Mouse (Mus musculus) left cerebral cortex, postnatal 25 days (tissue): ENCODE measurements around the gene Krt23. TPM values are rescaled to one million over a fixed set of nuclear protein-coding genes. Genes with fewer than 3 reads are reported as not detected.

Experiments
- DNase-seq, 2 experiments: peaks; one replicate each; pipeline ENCODE4 v3.0.0; 2022; ENCODE audit warnings: low spot score in 2 of 2, mixed read lengths in 1 of 2
- intact Hi-C: fragments of 180-260 bp; cut with DNase I; formaldehyde crosslinking; loops from one replicate; pipeline ENCODE4 v1.15.1; 2025
- total RNA-seq, 2 experiments: library from RNA; stranded (reverse); gene quantifications; 2 replicates each; pipeline ENCODE4 v1.2.3; 2021

Krt23 gene
- total RNA-seq, 2 experiments from 2014 or later: not detected

- no peak for DNase-seq
- intact Hi-C loops: no loop called here
These were observed 34.0 kb downstream of the Krt23 start for GRCm38 (mm10) chr11:99458887-99459286.

GRCm38 (mm10) chr11:99454759-99455158, 38.2 kb downstream of the Krt23 start:
- intact Hi-C loops: no loop called here
- DNase-seq: no peak

- intact Hi-C loops: no loop called here
- no peak for DNase-seq
These were observed 38.9 kb downstream of the Krt23 start for GRCm38 (mm10) chr11:99454044-99454443.

GRCm38 (mm10) chr11:99448769-99449168, 44.2 kb downstream of the Krt23 start:
- no peak for DNase-seq
- intact Hi-C loops: no loop called here

GRCm38 (mm10) chr11:99441220-99441619, 51.7 kb downstream of the Krt23 start:
- intact Hi-C loops: no loop called here
- no peak for DNase-seq

GRCm38 (mm10) chr11:99439465-99439864, 53.5 kb downstream of the Krt23 start:
- no peak for DNase-seq
- intact Hi-C loops: no loop called here

- intact Hi-C loops: no loop called here
- DNase-seq: no peak
These were observed 55.0 kb downstream of the Krt23 start, which contains the start of gene Krt20 for GRCm38 (mm10) chr11:99437972-99438371. TSS of gene Krt20 (minus strand) at chr11:99438150.

- intact Hi-C loops: no loop called here
- no peak for DNase-seq
These were observed 56.3 kb downstream of the Krt23 start for GRCm38 (mm10) chr11:99436625-99437024.

- intact Hi-C loops: no loop called here
- peak in 1 of 2 experiments; percentile 42 for DNase-seq
These were observed 62.3 kb downstream of the Krt23 start for GRCm38 (mm10) chr11:99430670-99431069.

Other genes with a start within 250 kb of the Krt23 start
- 10 to 100 TPM; 26.3 to 27.0 TPM for gene Krt222, start 249.1 kb downstream of the Krt23 start, total RNA-seq
- not detected for gene Krt24, start 207.9 kb downstream of the Krt23 start, total RNA-seq
- gene Krt25, start 170.2 kb downstream of the Krt23 start, total RNA-seq: not detected
- not detected for gene Krt26, start 155.2 kb downstream of the Krt23 start, total RNA-seq
- not detected for gene Krt27, start 142.0 kb downstream of the Krt23 start, total RNA-seq
- gene Krt28, start 118.2 kb downstream of the Krt23 start, total RNA-seq: under 1 TPM in 1 of 2 experiments, not detected in 1; 0.34 TPM
- 10 to 100 TPM; 10.6 to 11.7 TPM for gene Krt10, start 103.8 kb downstream of the Krt23 start, total RNA-seq
- gene Krt12, start 70.9 kb downstream of the Krt23 start, total RNA-seq: 10 to 100 TPM; 10.3 TPM
- gene Krt20, start 55.0 kb downstream of the Krt23 start, total RNA-seq: not detected
- not detected for gene Krt39, start 28.2 kb upstream of the Krt23 start, total RNA-seq
- gene Krt40, start 50.0 kb upstream of the Krt23 start, total RNA-seq: not detected
- not detected for gene Krtap3-3, start 57.7 kb upstream of the Krt23 start, total RNA-seq
- gene Krtap3-2, start 63.7 kb upstream of the Krt23 start, total RNA-seq: not detected
- gene Gm11939, start 66.3 kb upstream of the Krt23 start, total RNA-seq: not detected
- not detected for gene Krtap3-1, start 73.5 kb upstream of the Krt23 start, total RNA-seq
- gene Krtap1-5, start 87.9 kb upstream of the Krt23 start, total RNA-seq: not detected
- gene Krtap1-4, start 90.5 kb upstream of the Krt23 start, total RNA-seq: not detected
- gene Krtap1-3, start 98.2 kb upstream of the Krt23 start, total RNA-seq: not detected
- not detected for gene Krtap9-3, start 105.0 kb upstream of the Krt23 start, total RNA-seq
- gene Gm11938, start 110.2 kb upstream of the Krt23 start, total RNA-seq: not detected
- gene Gm11937, start 117.1 kb upstream of the Krt23 start, total RNA-seq: not detected
- not detected for gene Krtap2-4, start 121.7 kb upstream of the Krt23 start, total RNA-seq
- not detected for gene Gm11562, start 127.3 kb upstream of the Krt23 start, total RNA-seq
- gene Krtap4-1, start 135.1 kb upstream of the Krt23 start, total RNA-seq: not detected
- not detected for gene Krtap4-2, start 141.9 kb upstream of the Krt23 start, total RNA-seq
- gene Krtap4-7, start 151.0 kb upstream of the Krt23 start, total RNA-seq: not detected
- gene Gm11555, start 157.1 kb upstream of the Krt23 start, total RNA-seq: not detected
- not detected for gene Gm11563, start 165.8 kb upstream of the Krt23 start, total RNA-seq
- gene Krtap4-6, start 172.8 kb upstream of the Krt23 start, total RNA-seq: not detected
- gene Gm14190, start 197.6 kb upstream of the Krt23 start, total RNA-seq: not detected
- not detected for gene Gm14180, start 241.2 kb upstream of the Krt23 start, total RNA-seq